Mouse (Mus musculus) kidney, adult 2 months (tissue): Measurements from ENCODE around the gene Snx14.

Experiments used
- CTCF ChIP-seq: fragments of 200-500 bp; conservative IDR thresholded peaks from 2 replicates; pipeline ENCODE4 v1.5.1; 2011; ENCODE audit warnings: low read depth, mild to moderate bottlenecking, control low read depth, low read length, moderate library complexity, mixed read lengths; ENCODE audit not compliant: insufficient read depth, insufficient read length
- POLR2A ChIP-seq: fragments of 200-500 bp; IDR thresholded peaks from one replicate; pipeline ENCODE4 v1.6.1; 2011; ENCODE audit warnings: low read depth, low read length, control low read depth

DNA sequence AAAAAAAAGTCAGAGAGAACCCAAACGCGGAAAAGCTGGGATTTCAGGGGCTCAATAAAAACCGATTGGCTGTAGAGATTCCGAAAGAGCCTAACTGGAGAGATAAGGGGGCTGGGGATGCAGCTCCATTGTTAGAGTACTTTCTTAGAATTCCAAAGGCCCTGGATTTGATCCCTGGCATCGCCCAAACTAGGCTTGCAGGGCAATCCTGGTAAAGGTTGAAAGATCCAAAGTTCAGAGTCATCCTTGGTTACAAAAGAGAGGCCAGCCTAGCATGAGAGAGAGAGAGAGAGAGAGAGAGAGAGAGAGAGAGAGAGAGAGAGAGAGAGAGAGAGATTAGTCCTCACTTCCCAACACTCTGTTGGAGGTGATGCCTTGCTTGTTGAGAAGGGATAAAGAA lies 110.1 kb downstream of the Snx14 start:
- TF ChIP-seq CTCF (no peak), POLR2A (no peak)
